Mouse (Mus musculus) gastrocnemius, postnatal 10 days (tissue): ENCODE measurements around the gene D130040H23Rik. TPM values are rescaled to one million over a fixed set of nuclear protein-coding genes. Genes with fewer than 3 reads are reported as not detected.
"Not testable (repeated sequence)": the region's sequence is repeated elsewhere in the genome, so short reads cannot be mapped to it uniquely, and the experiment has no call there.

Experiments used
- DNase-seq: peaks from one replicate; pipeline ENCODE4 v3.0.0; 2021; ENCODE audit warnings: mixed read lengths
- long read RNA-seq, 2 experiments: library from polyadenylated mRNA; stranded (forward); transcript quantifications; one replicate each; pipeline ENCODE4 v2.0.0; 2021
- total RNA-seq, 2 experiments: library from RNA; stranded (reverse); gene quantifications; 2 replicates each; pipeline ENCODE4 v1.2.3; 2021

D130040H23Rik gene
- 1 to 10 TPM; 2.1 to 3.5 TPM for total RNA-seq
- long read RNA-seq, experiment 1: 0 reads
- long read RNA-seq, experiment 2: 0 reads

- DNase-seq: peak; percentile 55
These were observed at the start of gene D130040H23Rik for GRCm38 (mm10) chr8:69270386-69271202. Gene D130040H23Rik (plus strand): TSS chr8:69271080.

GRCm38 (mm10) chr8:69242541-69242940 is 28.3 kb upstream of the D130040H23Rik start:
- DNase-seq: no peak

- peak; percentile 7 for DNase-seq
These were observed 2.4 kb upstream of the D130040H23Rik start for GRCm38 (mm10) chr8:69268525-69268924.

- no peak for DNase-seq
These were observed 299 bp downstream of the D130040H23Rik start for GRCm38 (mm10) chr8:69271203-69271554.

- no peak for DNase-seq
These were observed 1.6 kb downstream of the D130040H23Rik start for GRCm38 (mm10) chr8:69272435-69272834.

- no peak for DNase-seq
These were observed 53.9 kb downstream of the D130040H23Rik start for GRCm38 (mm10) chr8:69324771-69325170.

- peak; percentile 80 for DNase-seq
These were observed 57.7 kb downstream of the D130040H23Rik start for GRCm38 (mm10) chr8:69328301-69329288.

- DNase-seq: not testable (repeated sequence)
These were observed 58.4 kb downstream of the D130040H23Rik start for GRCm38 (mm10) chr8:69329289-69329688.

Other genes with a start within 250 kb of the D130040H23Rik start
- 1 to 10 TPM; 6.7 to 9.8 TPM for gene Zfp930, start 62.0 kb upstream of the D130040H23Rik start, total RNA-seq
- not detected for gene Gm9495, start 182.5 kb downstream of the D130040H23Rik start, total RNA-seq